Mouse (Mus musculus): ENCODE data around the gene Hmga2. TPM values are rescaled to one million over a fixed set of nuclear protein-coding genes. Genes with fewer than 3 reads are reported as not detected.
"Not testable (repeated sequence)": the region's sequence is repeated elsewhere in the genome, so short reads cannot be mapped to it uniquely, and the experiment has no call there.

The Hmga2 gene
- polyA plus RNA-seq, 2 experiments, result 32.0 to 75.5 TPM

DNA sequence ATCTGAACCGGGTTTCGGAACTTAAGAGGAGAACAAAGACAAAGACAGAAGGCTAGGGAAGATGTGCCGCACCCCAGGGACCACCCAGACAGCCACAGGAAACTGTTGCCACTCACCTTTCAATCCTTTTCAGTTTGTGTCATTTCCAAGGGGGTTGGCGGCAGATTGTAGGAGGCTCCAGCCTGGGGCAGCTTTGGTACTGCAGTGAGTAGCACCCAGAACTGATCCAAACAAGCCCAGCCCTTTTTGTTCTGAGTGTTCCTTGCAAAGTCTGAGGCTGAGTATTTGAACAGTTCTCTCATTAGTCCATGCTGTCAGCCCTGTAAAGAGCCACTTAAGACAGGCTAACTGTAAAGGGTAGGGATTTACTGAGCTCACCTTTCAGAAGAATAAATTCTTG lies 136.9 kb downstream of the Hmga2 start:
- H3K27me3 ChIP-seq (ENCODE audit: control insufficient read depth, insufficient read depth, low read length), result no peaks in the 10 kb centered on the region
- ATAC-seq (ENCODE audit: low FRiP score, low read depth) (no peak), DNase-seq (ENCODE audit: low spot score) (no peak)
- no peaks in the 10 kb centered on the region for H3K4me1 ChIP-seq (ENCODE audit: control insufficient read depth, insufficient read depth, low read length)
- H3K36me3 ChIP-seq (ENCODE audit: control insufficient read depth, insufficient read depth, low read length), result no peaks in the 10 kb centered on the region
- no peak overlapping the region for H3K4me3 ChIP-seq (replicated peaks; ENCODE audit: low read length)
- no peak for TF ChIP-seq POLR2A (IDR thresholded peaks at IDR 0.05; ENCODE audit: borderline replicate concordance, extremely low read depth, insufficient read depth, insufficient read length)
- H3K9ac ChIP-seq (ENCODE audit: low read depth, low read length, severe bottlenecking), result no peak overlapping the region
- H3K27ac ChIP-seq (replicated peaks; ENCODE audit: low read depth, low read length), result no peak overlapping the region
- no peaks in the 10 kb centered on the region for H3K9me3 ChIP-seq (ENCODE audit: control insufficient read depth, low read length)
- WGBS, result 54% methylated on average over 4 of the region's 4 CpGs
- H3K4me2 ChIP-seq (replicated peaks; ENCODE audit: low read depth, low read length, severe bottlenecking), result no peak overlapping the region

DNA sequence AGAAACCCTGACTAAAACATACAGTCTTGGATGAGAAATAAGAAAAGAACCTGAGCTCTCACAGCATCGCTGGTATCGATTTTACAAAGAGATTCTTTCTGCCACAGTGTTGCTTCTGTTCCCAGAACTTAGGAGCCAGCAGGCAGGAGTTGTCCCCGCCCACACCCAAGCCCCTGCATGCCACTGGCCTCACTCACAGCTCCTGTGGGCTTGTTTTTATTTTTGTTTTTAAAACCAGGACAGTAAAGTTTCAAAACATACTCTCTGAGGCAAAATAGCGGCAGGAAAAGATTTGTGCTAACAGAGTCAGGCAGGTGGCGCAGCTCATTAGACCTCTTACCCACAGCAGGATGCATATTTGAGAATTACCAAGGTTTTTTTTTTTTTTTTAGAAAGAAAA lies 137.4 kb downstream of the Hmga2 start:
- H3K36me3 ChIP-seq (ENCODE audit: control insufficient read depth, insufficient read depth, low read length), result no peaks in the 10 kb centered on the region
- no peak overlapping the region for H3K27ac ChIP-seq (replicated peaks; ENCODE audit: low read depth, low read length)
- WGBS, result 38% methylated on average over 5 of the region's 5 CpGs
- H3K27me3 ChIP-seq (ENCODE audit: control insufficient read depth, insufficient read depth, low read length), result no peaks in the 10 kb centered on the region
- no peak overlapping the region for H3K9ac ChIP-seq (ENCODE audit: low read depth, low read length, severe bottlenecking)
- H3K4me1 ChIP-seq (ENCODE audit: control insufficient read depth, insufficient read depth, low read length), result no peaks in the 10 kb centered on the region
- ATAC-seq (ENCODE audit: low FRiP score, low read depth), result no peak
- TF ChIP-seq POLR2A (IDR thresholded peaks at IDR 0.05; ENCODE audit: borderline replicate concordance, extremely low read depth, insufficient read depth, insufficient read length), result no peak
- H3K9me3 ChIP-seq (ENCODE audit: control insufficient read depth, low read length), result no peaks in the 10 kb centered on the region
- no peak overlapping the region for H3K4me3 ChIP-seq (replicated peaks; ENCODE audit: low read length)
- DNase-seq (ENCODE audit: low spot score), result no peak
- H3K4me2 ChIP-seq (replicated peaks; ENCODE audit: low read depth, low read length, severe bottlenecking), result no peak overlapping the region

DNA sequence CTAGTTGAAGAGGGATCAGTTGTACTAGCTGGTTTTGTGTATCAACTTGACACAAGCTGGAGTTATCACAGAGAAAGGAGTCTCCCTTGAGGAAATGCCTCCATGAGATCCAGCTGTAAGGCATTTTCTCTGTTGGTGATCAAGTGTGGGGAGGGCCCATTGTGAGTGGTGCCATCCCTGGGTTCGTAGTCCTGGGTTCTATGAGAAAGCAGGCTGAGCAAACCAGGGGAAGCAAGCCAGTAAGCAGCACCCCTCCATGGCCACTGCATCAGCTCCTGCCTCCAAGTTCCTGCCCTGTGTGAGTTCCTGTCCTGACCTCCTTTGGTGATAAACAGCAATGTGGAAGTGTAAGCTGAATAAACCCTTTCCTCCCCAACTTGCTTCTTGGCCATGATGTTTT lies 137.8 kb downstream of the Hmga2 start:
- 88% methylated on average over 1 of the region's 1 CpGs for WGBS
- not testable (repeated sequence) for ATAC-seq (ENCODE audit: low FRiP score, low read depth); H3K27ac ChIP-seq (replicated peaks; ENCODE audit: low read depth, low read length)

DNA sequence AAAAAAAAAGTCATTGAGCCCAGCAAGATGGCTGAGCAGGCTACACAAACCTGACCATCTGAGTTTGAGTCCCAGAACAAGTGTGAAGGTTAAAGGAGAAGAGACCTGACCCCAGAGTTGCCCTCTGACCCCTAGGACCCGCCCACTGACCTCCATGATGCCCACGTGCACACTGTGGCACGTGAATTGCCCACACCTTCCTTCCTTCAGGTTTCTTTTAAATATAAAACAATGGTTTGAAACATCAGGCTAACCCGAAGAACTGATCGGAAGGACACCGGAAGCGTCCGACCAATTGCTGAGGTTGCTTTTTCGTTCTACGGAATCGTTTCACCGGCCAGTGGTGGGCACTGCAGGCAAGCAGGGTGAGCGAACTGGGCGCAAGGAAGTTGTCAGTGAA lies 148.3 kb downstream of the Hmga2 start:
- no peak for TF ChIP-seq POLR2A (IDR thresholded peaks at IDR 0.05; ENCODE audit: borderline replicate concordance, extremely low read depth, insufficient read depth, insufficient read length)
- no peak overlapping the region for H3K4me3 ChIP-seq (replicated peaks; ENCODE audit: low read length)
- no peak overlapping the region for H3K4me2 ChIP-seq (replicated peaks; ENCODE audit: low read depth, low read length, severe bottlenecking)
- no peak overlapping the region for H3K9ac ChIP-seq (ENCODE audit: low read depth, low read length, severe bottlenecking)
- no peaks in the 10 kb centered on the region for H3K36me3 ChIP-seq (ENCODE audit: control insufficient read depth, insufficient read depth, low read length)
- 91% methylated on average over 14 of the region's 14 CpGs for WGBS
- H3K4me1 ChIP-seq (ENCODE audit: control insufficient read depth, insufficient read depth, low read length), result peaks cover 5% of the 10 kb centered on the region; the same call in 1 of the 2 replicates
- DNase-seq (ENCODE audit: low spot score), result no peak
- no peaks in the 10 kb centered on the region for H3K27me3 ChIP-seq (ENCODE audit: control insufficient read depth, insufficient read depth, low read length)
- H3K27ac ChIP-seq (replicated peaks; ENCODE audit: low read depth, low read length), result no peak overlapping the region
- H3K9me3 ChIP-seq (ENCODE audit: control insufficient read depth, low read length), result no peaks in the 10 kb centered on the region
- no peak for ATAC-seq (ENCODE audit: low FRiP score, low read depth)

More for the DNA sequence above, 137.8 kb downstream of the Hmga2 start:
- DNase-seq (ENCODE audit: low spot score); H3K9ac ChIP-seq (ENCODE audit: low read depth, low read length, severe bottlenecking); H3K4me3 ChIP-seq (replicated peaks; ENCODE audit: low read length); H3K4me2 ChIP-seq (replicated peaks; ENCODE audit: low read depth, low read length, severe bottlenecking); H3K27me3 ChIP-seq (ENCODE audit: control insufficient read depth, insufficient read depth, low read length); H3K4me1 ChIP-seq (ENCODE audit: control insufficient read depth, insufficient read depth, low read length); H3K36me3 ChIP-seq (ENCODE audit: control insufficient read depth, insufficient read depth, low read length); H3K9me3 ChIP-seq (ENCODE audit: control insufficient read depth, low read length): not testable (repeated sequence)

DNA sequence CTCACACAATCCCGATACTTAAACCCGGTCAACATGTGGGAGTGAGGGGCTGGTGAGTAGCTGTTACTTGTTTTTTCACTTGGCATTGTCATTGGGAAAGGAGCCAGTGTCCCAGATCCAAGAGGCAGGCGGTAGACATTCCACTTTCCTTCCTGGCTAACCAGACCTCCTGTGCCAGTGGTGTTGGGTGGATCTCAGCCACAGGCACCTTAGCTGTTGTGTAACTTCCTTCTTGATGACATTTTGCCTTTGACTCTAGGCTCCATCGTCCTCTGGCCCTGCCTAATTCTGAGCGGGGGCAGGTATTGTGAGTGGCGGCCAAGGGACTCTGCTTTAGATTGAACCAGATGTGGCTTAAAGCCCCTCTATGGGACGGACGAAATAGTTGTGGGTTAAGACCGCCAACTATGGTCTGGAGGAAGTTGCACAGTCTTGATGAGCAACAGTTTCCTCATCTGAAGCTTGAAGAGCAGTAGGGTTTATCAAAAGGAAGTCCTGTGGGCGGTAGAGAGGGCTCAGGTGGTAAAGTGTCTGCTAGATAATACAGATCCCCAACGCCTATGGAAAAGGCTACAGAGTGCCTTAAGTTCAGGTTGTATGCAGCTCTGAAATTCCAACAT lies 152.6 kb downstream of the Hmga2 start:
- 89% methylated on average over 11 of the region's 11 CpGs for WGBS
- no peak overlapping the region for H3K27ac ChIP-seq (replicated peaks; ENCODE audit: low read depth, low read length)
- H3K4me3 ChIP-seq (replicated peaks; ENCODE audit: low read length), result no peak overlapping the region
- H3K9ac ChIP-seq (ENCODE audit: low read depth, low read length, severe bottlenecking), result no peak overlapping the region
- no peak for TF ChIP-seq POLR2A (IDR thresholded peaks at IDR 0.05; ENCODE audit: borderline replicate concordance, extremely low read depth, insufficient read depth, insufficient read length)
- no peaks in the 10 kb centered on the region for H3K36me3 ChIP-seq (ENCODE audit: control insufficient read depth, insufficient read depth, low read length)
- H3K4me2 ChIP-seq (replicated peaks; ENCODE audit: low read depth, low read length, severe bottlenecking), result no peak overlapping the region
- DNase-seq (ENCODE audit: low spot score) (no peak), ATAC-seq (ENCODE audit: low FRiP score, low read depth) (no peak)
- H3K27me3 ChIP-seq (ENCODE audit: control insufficient read depth, insufficient read depth, low read length), result no peaks in the 10 kb centered on the region
- peaks cover 5% of the 10 kb centered on the region; the same call in 1 of the 2 replicates for H3K4me1 ChIP-seq (ENCODE audit: control insufficient read depth, insufficient read depth, low read length)
- 0 out of 2 replicates have a peak, but pooled peaks cover 3% of the 10 kb centered on the region for H3K9me3 ChIP-seq (ENCODE audit: control insufficient read depth, low read length)
